Mouse (Mus musculus) kidney, embryonic 15.5 days (tissue): Measurements from ENCODE around the gene Rcl1. TPM values are rescaled to one million over a fixed set of nuclear protein-coding genes. Genes with fewer than 3 reads are reported as not detected.

Source experiments
- ATAC-seq: fragments of 200-750 bp; cut with Nextera tagmentation; replicated peaks from 2 replicates; pipeline ENCODE4 v1.8.0; 2017; ENCODE audit warnings: moderate TSS enrichment; ENCODE audit not compliant: low FRiP score
- H3K27ac ChIP-seq: fragments of 300-500 bp; sonication (generic); 2 replicates; pipeline ENCODE4 v1.5.1; 2015; ENCODE audit warnings: mild to moderate bottlenecking, inconsistent platforms
- H3K27me3 ChIP-seq: fragments of 300-500 bp; sonication (generic); 2 replicates; pipeline ENCODE4 v1.6.1; 2015; ENCODE audit warnings: inconsistent platforms
- H3K36me3 ChIP-seq: fragments of 300-500 bp; sonication (generic); 2 replicates; pipeline ENCODE4 v1.6.1; 2015; ENCODE audit warnings: inconsistent platforms
- H3K4me1 ChIP-seq: fragments of 300-500 bp; sonication (generic); 2 replicates; pipeline ENCODE4 v1.6.1; 2015; ENCODE audit warnings: inconsistent platforms
- H3K4me2 ChIP-seq: fragments of 300-500 bp; sonication (generic); 2 replicates; pipeline ENCODE4 v1.6.1; 2015; ENCODE audit warnings: moderate library complexity, mild to moderate bottlenecking, inconsistent platforms
- H3K4me3 ChIP-seq: fragments of 300-500 bp; sonication (generic); replicated peaks from 2 replicates; pipeline ENCODE4 v1.5.1; 2015; ENCODE audit warnings: mild to moderate bottlenecking, inconsistent platforms
- H3K9ac ChIP-seq: fragments of 300-500 bp; sonication (generic); 2 replicates; pipeline ENCODE4 v1.6.1; 2015; ENCODE audit warnings: mild to moderate bottlenecking, inconsistent platforms
- H3K9me3 ChIP-seq: fragments of 300-500 bp; sonication (generic); replicated peaks from 2 replicates; pipeline ENCODE4 v1.6.1; 2016; ENCODE audit warnings: inconsistent platforms
- WGBS: fragments of 180-500 bp; shearing (Covaris S2); methylation state at CpG from one replicate; pipeline ENCODE4 v1.1.7; 2015; ENCODE audit warnings: mixed read lengths; 5-methylcytosine and 5-hydroxymethylcytosine counted together
- polyA plus RNA-seq: library from polyadenylated mRNA; unstranded; fragments of >200 nt; fragmentation: Nextera tagmentation; extraction: Ambion mirVana; gene quantifications from 2 replicates; pipeline ENCODE4 v1.2.1, GENCODE M21; 2015

The Rcl1 gene
- polyA plus RNA-seq, 1 experiment from 2014 or later, result 63.1 TPM

GRCm38 (mm10) chr19:29135172-29135736 is 34.1 kb downstream of the Rcl1 start:
- no peaks in the 10 kb centered on the region for H3K9me3 ChIP-seq
- H3K36me3 ChIP-seq, result peaks cover 69% of the 10 kb centered on the region
- no peak overlapping the region for H3K27ac ChIP-seq
- H3K27me3 ChIP-seq, result no peaks in the 10 kb centered on the region
- WGBS, result 93% methylated on average over 11 of the region's 11 CpGs
- no peaks in the 10 kb centered on the region for H3K4me1 ChIP-seq
- ATAC-seq, result no peak
- no peak overlapping the region for H3K4me3 ChIP-seq
- H3K9ac ChIP-seq, result no peak overlapping the region
- no peak overlapping the region for H3K4me2 ChIP-seq

- 87% methylated on average over 10 of the region's 10 CpGs for WGBS
- ATAC-seq, result no peak
Observed at GRCm38 (mm10) chr19:29138546-29139270, 37.5 kb downstream of the Rcl1 start.

GRCm38 (mm10) chr19:29139699-29140456 is 38.7 kb downstream of the Rcl1 start:
- H3K9me3 ChIP-seq, result no peaks in the 10 kb centered on the region
- H3K4me1 ChIP-seq, result no peaks in the 10 kb centered on the region
- no peak overlapping the region for H3K27ac ChIP-seq
- no peak for ATAC-seq
- H3K27me3 ChIP-seq, result no peaks in the 10 kb centered on the region
- 81% methylated on average over 10 of the region's 10 CpGs for WGBS
- H3K4me3 ChIP-seq, result no peak overlapping the region
- H3K9ac ChIP-seq, result no peak overlapping the region
- H3K4me2 ChIP-seq, result no peak overlapping the region
- H3K36me3 ChIP-seq, result peaks cover 61% of the 10 kb centered on the region

More at GRCm38 (mm10) chr19:29138546-29139270, 37.5 kb downstream of the Rcl1 start:
- Histone ChIP-seq H3K4me1 (no peaks in the 10 kb centered on the region), H3K9me3 (no peaks in the 10 kb centered on the region), H3K4me2 (no peak overlapping the region), H3K27ac (no peak overlapping the region), H3K9ac (no peak overlapping the region), H3K4me3 (no peak overlapping the region), H3K27me3 (no peaks in the 10 kb centered on the region), H3K36me3 (peaks cover 63% of the 10 kb centered on the region)

- 91% methylated on average over 16 of the region's 16 CpGs for WGBS
- H3K4me2 ChIP-seq, result no peak overlapping the region
- H3K36me3 ChIP-seq, result peaks cover 56% of the 10 kb centered on the region
- no peak for ATAC-seq
- no peaks in the 10 kb centered on the region for H3K27me3 ChIP-seq
- no peak overlapping the region for H3K27ac ChIP-seq
- H3K4me3 ChIP-seq, result no peak overlapping the region
- no peaks in the 10 kb centered on the region for H3K4me1 ChIP-seq
- H3K9me3 ChIP-seq, result no peaks in the 10 kb centered on the region
- H3K9ac ChIP-seq, result no peak overlapping the region
Observed at GRCm38 (mm10) chr19:29140933-29141332, 39.8 kb downstream of the Rcl1 start.

- Histone ChIP-seq H3K9ac (no peak overlapping the region), H3K9me3 (no peaks in the 10 kb centered on the region), H3K4me2 (no peak overlapping the region), H3K36me3 (peaks cover 44% of the 10 kb centered on the region), H3K27ac (no peak overlapping the region), H3K4me1 (no peaks in the 10 kb centered on the region), H3K27me3 (no peaks in the 10 kb centered on the region), H3K4me3 (no peak overlapping the region)
- ATAC-seq, result no peak
- 84% methylated on average over 6 of the region's 6 CpGs for WGBS
Observed at GRCm38 (mm10) chr19:29142307-29142706, 41.1 kb downstream of the Rcl1 start.

- ATAC-seq, result no peak
- Histone ChIP-seq H3K9me3 (no peaks in the 10 kb centered on the region), H3K4me3 (no peak overlapping the region), H3K27me3 (no peaks in the 10 kb centered on the region), H3K9ac (no peak overlapping the region), H3K4me1 (peaks cover 15% of the 10 kb centered on the region), H3K4me2 (no peak overlapping the region), H3K36me3 (peaks cover 30% of the 10 kb centered on the region), H3K27ac (no peak overlapping the region)
- 91% methylated on average over 6 of the region's 6 CpGs for WGBS
Observed at GRCm38 (mm10) chr19:29145421-29145820, 44.2 kb downstream of the Rcl1 start.

DNA sequence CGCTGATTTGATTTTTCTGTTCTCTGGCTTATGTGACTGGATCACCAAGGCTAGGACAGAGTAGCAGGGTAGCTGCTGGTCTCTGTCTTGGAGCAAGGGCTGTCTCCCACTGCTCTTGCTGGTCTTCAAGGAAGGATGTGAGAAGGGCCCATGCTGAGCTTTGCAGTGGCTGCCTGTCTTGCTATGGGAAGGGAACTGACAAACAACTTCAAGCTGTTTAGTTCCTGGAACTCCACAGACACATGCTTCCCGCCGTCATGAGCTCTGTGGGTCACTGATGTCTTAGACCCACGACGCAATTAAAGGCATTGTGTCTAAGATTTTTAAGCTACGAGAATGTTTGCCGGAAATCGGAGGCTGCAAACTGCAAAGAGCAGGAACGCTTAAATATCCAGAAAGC is 45.6 kb downstream of the Rcl1 start:
- no peak overlapping the region for H3K9ac ChIP-seq
- peaks cover 30% of the 10 kb centered on the region for H3K36me3 ChIP-seq
- peaks cover 15% of the 10 kb centered on the region for H3K4me1 ChIP-seq
- no peak for ATAC-seq
- WGBS, result 71% methylated on average over 9 of the region's 9 CpGs
- no peak overlapping the region for H3K4me3 ChIP-seq
- H3K9me3 ChIP-seq, result no peaks in the 10 kb centered on the region
- H3K27me3 ChIP-seq, result no peaks in the 10 kb centered on the region
- H3K27ac ChIP-seq, result 0 out of 2 replicates have a peak overlapping the region, but pooled peaks have one; percentile 30
- H3K4me2 ChIP-seq, result no peak overlapping the region

DNA sequence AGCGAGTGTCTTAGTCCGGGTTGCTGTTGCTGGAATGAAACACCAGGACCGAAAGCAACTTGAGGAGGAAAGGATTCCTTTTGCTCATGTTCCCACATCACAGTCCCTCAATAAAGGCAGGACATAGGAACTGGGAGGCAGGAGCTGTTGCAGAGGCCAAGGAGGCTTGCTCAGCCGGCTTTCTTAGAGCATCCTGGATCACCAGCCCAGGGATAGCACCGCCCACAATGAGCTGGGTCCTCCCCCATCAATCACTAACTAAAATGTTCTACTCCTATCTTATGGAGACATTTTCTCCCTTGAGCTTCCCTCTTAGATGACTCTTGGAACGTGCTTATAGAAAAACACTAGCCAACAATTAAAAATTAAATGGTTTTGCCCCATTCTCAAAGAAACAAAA is 48.4 kb downstream of the Rcl1 start:
- 43% methylated on average over 6 of the region's 6 CpGs for WGBS

GRCm38 (mm10) chr19:29150038-29150437 is 48.9 kb downstream of the Rcl1 start:
- H3K36me3 ChIP-seq, result peaks cover 5% of the 10 kb centered on the region; the same call in 1 of the 2 replicates
- no peak overlapping the region for H3K4me3 ChIP-seq
- peak overlapping the region; percentile 10; the same call in 1 of the 2 replicates for H3K27ac ChIP-seq
- H3K9me3 ChIP-seq, result no peaks in the 10 kb centered on the region
- peak; percentile 82 for ATAC-seq
- no peak overlapping the region for H3K9ac ChIP-seq
- peak overlapping the region; percentile 2; the same call in 1 of the 2 replicates for H3K4me2 ChIP-seq
- H3K27me3 ChIP-seq, result no peaks in the 10 kb centered on the region
- H3K4me1 ChIP-seq, result peaks cover 15% of the 10 kb centered on the region
- 32% methylated on average over 6 of the region's 6 CpGs for WGBS

More for the DNA sequence above, 48.4 kb downstream of the Rcl1 start:
- Histone ChIP-seq H3K36me3 (peaks cover 6% of the 10 kb centered on the region; the same call in 1 of the 2 replicates), H3K4me2 (peak overlapping the region; percentile 2; the same call in 1 of the 2 replicates), H3K9me3 (no peaks in the 10 kb centered on the region), H3K4me1 (peaks cover 15% of the 10 kb centered on the region), H3K4me3 (no peak overlapping the region), H3K27ac (peak overlapping the region; percentile 10), H3K9ac (no peak overlapping the region), H3K27me3 (no peaks in the 10 kb centered on the region)
- no peak for ATAC-seq

GRCm38 (mm10) chr19:29151443-29151842 is 50.3 kb downstream of the Rcl1 start:
- ATAC-seq, result no peak
- Histone ChIP-seq H3K27ac (no peak overlapping the region), H3K36me3 (no peaks in the 10 kb centered on the region), H3K4me2 (no peak overlapping the region), H3K4me1 (peaks cover 15% of the 10 kb centered on the region), H3K27me3 (no peaks in the 10 kb centered on the region), H3K9me3 (no peaks in the 10 kb centered on the region), H3K9ac (no peak overlapping the region), H3K4me3 (no peak overlapping the region)
- 94% methylated on average over 2 of the region's 2 CpGs for WGBS

GRCm38 (mm10) chr19:29155552-29155951 is 54.4 kb downstream of the Rcl1 start:
- ATAC-seq, result no peak
- H3K27me3 ChIP-seq, result no peaks in the 10 kb centered on the region
- H3K9me3 ChIP-seq, result no peaks in the 10 kb centered on the region; the same call in 1 of the 2 replicates
- H3K27ac ChIP-seq, result no peak overlapping the region
- H3K9ac ChIP-seq, result no peak overlapping the region
- 58% methylated on average over 3 of the region's 3 CpGs for WGBS
- no peaks in the 10 kb centered on the region for H3K36me3 ChIP-seq
- no peaks in the 10 kb centered on the region for H3K4me1 ChIP-seq
- no peak overlapping the region for H3K4me2 ChIP-seq
- no peak overlapping the region for H3K4me3 ChIP-seq

GRCm38 (mm10) chr19:29156417-29156816 is 55.2 kb downstream of the Rcl1 start:
- no peak overlapping the region for H3K9ac ChIP-seq
- H3K4me2 ChIP-seq, result no peak overlapping the region
- 62% methylated on average over 3 of the region's 3 CpGs for WGBS
- H3K27ac ChIP-seq, result no peak overlapping the region
- no peak overlapping the region for H3K4me3 ChIP-seq
- H3K9me3 ChIP-seq, result no peaks in the 10 kb centered on the region; the same call in 1 of the 2 replicates
- no peak for ATAC-seq
- H3K27me3 ChIP-seq, result no peaks in the 10 kb centered on the region
- H3K36me3 ChIP-seq, result no peaks in the 10 kb centered on the region
- no peaks in the 10 kb centered on the region for H3K4me1 ChIP-seq
